Mouse (Mus musculus): ENCODE measurements around the gene Il9.

DNA sequence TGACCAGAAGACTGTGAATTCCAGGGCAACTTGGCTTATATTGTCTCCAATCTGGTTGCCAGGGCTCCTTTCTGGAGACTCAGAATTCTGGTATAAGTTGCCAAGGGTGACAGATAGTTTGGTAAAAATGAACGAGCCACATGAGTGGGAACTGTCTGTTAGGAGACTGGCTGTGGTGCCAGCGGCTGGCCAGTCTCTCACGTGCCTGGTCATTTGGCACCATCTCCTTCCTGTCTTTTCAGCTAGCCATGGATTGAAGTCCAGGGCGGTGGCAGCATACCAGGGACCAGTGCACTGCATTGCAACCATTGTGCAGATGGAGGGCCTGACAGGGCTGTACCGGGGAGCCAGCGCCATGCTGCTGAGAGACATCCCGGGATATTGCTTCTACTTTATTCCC is 18.8 kb downstream of the Il9 start:
- TF ChIP-seq POLR2A (IDR thresholded peaks at IDR 0.05; ENCODE audit: low read depth, low read length) (no peak), CTCF (IDR thresholded peaks at IDR 0.05; ENCODE audit: extremely low read depth, insufficient read length, insufficient replicate concordance, low read depth, low read length) (no peak)
